Mouse (Mus musculus): ENCODE results near the gene Srsf7. TPM values are rescaled to one million over a fixed set of nuclear protein-coding genes. Genes with fewer than 3 reads are reported as not detected.
"Not testable (repeated sequence)": the region's sequence is repeated elsewhere in the genome, so short reads cannot be mapped to it uniquely, and the experiment has no call there.

Gene Srsf7
- polyA plus RNA-seq, 1 experiment from 2014 or later: 721 TPM

DNA sequence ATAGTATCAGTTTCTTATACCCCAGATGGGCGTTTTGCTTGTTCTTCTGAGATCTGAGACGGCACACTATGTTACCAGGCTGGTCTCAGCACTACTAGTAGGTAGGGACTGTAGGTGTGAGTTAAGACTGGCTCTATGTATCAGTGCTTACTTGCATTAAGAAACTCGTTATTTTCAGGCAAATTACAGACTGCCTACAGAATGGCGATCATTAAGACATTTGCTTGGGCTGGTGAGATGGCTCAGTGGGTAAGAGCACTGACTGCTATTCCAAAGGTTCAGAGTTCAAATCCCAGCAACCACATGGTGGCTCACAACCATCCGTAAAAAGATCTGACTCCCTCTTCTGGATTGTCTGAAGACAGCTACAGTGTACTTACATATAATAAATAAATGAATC, 18.0 kb upstream of the Srsf7 start:
- WGBS: 57% methylated on average over 5 of the region's 5 CpGs
- Histone ChIP-seq H3K4me2 (replicated peaks) (peak overlapping the region; percentile 76), H3K4me3 (peak overlapping the region; percentile 62), H3K27ac (peak overlapping the region; percentile 91; the same call in 1 of the 2 replicates), H3K9ac (peak overlapping the region; percentile 77)
- H3K4me1 ChIP-seq; H3K36me3 ChIP-seq; ATAC-seq (ENCODE audit: low FRiP score, low read depth); H3K9me3 ChIP-seq; H3K27me3 ChIP-seq: not testable (repeated sequence)

GRCm38 (mm10) chr17:80224326-80225116, 17.4 kb upstream of the Srsf7 start, which contains the start of gene Gemin6:
Gene Gemin6, plus strand, starts transcription at chr17:80224441.
- Histone ChIP-seq H3K27ac (peak within 1 kb of the TSS; percentile 91), H3K36me3 (peaks cover 8% of the 10 kb centered on the region; the same call in 1 of the 2 replicates), H3K4me2 (replicated peaks) (peak within 1 kb of the TSS; percentile 76), H3K4me1 (no peaks in the 10 kb centered on the region; the same call in 1 of the 2 replicates), H3K27me3 (no peaks in the 10 kb centered on the region), H3K9me3 (no peaks in the 10 kb centered on the region), H3K9ac (peak within 1 kb of the TSS; percentile 77), H3K4me3 (peak within 1 kb of the TSS; percentile 62)
- peak; percentile 98 for ATAC-seq (ENCODE audit: low FRiP score, low read depth)
- WGBS: under 1% methylated on average over 33 of the region's 33 CpGs

- peak overlapping the region; percentile 62 for H3K4me3 ChIP-seq
- peak overlapping the region; percentile 77 for H3K9ac ChIP-seq
- H3K4me1 ChIP-seq: no peaks in the 10 kb centered on the region; the same call in 1 of the 2 replicates
- H3K36me3 ChIP-seq: peaks cover 5% of the 10 kb centered on the region; the same call in 1 of the 2 replicates
- ATAC-seq (ENCODE audit: low FRiP score, low read depth): no peak
- H3K27me3 ChIP-seq: no peaks in the 10 kb centered on the region
- 14% methylated on average over 9 of the region's 9 CpGs for WGBS
- H3K4me2 ChIP-seq (replicated peaks): peak overlapping the region; percentile 76
- peak overlapping the region; percentile 91 for H3K27ac ChIP-seq
- H3K9me3 ChIP-seq: no peaks in the 10 kb centered on the region
Measured at GRCm38 (mm10) chr17:80223829-80224228, 16.7 kb upstream of the Srsf7 start.

- H3K4me2 ChIP-seq (replicated peaks): no peak overlapping the region
- H3K9ac ChIP-seq: no peak overlapping the region
- no peaks in the 10 kb centered on the region for H3K27me3 ChIP-seq
- H3K4me3 ChIP-seq: no peak overlapping the region
- no peaks in the 10 kb centered on the region for H3K9me3 ChIP-seq
- no peak for ATAC-seq (ENCODE audit: low FRiP score, low read depth)
- no peak overlapping the region for H3K27ac ChIP-seq
- no peaks in the 10 kb centered on the region for H3K36me3 ChIP-seq
- H3K4me1 ChIP-seq: no peaks in the 10 kb centered on the region; the same call in 1 of the 2 replicates
- WGBS: 75% methylated on average over 3 of the region's 3 CpGs
Measured at GRCm38 (mm10) chr17:80221890-80222628, 15.0 kb upstream of the Srsf7 start.

DNA sequence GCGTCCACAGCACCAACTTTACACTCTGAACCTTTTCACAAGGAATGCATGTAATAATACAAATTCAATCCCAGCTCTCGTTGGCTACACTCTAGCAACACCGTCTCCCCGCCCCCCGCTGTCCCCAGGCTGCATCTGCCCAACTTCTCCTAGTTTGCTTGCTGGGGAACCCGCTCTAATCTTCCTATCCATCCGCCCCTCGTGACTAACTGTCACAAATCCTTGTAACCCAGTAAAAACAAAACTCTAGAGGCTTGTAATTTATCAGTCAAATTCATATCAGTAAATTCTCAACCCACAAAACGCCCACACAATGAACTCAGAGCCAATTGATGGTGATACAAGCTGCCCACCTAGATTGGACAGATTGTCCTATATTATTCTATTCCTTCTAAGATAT, 14.1 kb upstream of the Srsf7 start:
- ATAC-seq (ENCODE audit: low FRiP score, low read depth): no peak
- WGBS: 67% methylated on average over 9 of the region's 9 CpGs

GRCm38 (mm10) chr17:80220131-80220530, 13.0 kb upstream of the Srsf7 start:
- Histone ChIP-seq H3K4me3 (no peak overlapping the region), H3K9ac (no peak overlapping the region), H3K27me3 (no peaks in the 10 kb centered on the region), H3K4me2 (replicated peaks) (no peak overlapping the region), H3K4me1 (no peaks in the 10 kb centered on the region; the same call in 1 of the 2 replicates), H3K27ac (no peak overlapping the region), H3K9me3 (no peaks in the 10 kb centered on the region), H3K36me3 (no peaks in the 10 kb centered on the region)
- ATAC-seq (ENCODE audit: low FRiP score, low read depth): no peak
- WGBS: 67% methylated on average over 2 of the region's 2 CpGs

More for the DNA sequence above, 14.1 kb upstream of the Srsf7 start:
- Histone ChIP-seq H3K4me1 (no peaks in the 10 kb centered on the region; the same call in 1 of the 2 replicates), H3K27me3 (no peaks in the 10 kb centered on the region), H3K27ac (no peak overlapping the region), H3K36me3 (no peaks in the 10 kb centered on the region), H3K4me2 (replicated peaks) (no peak overlapping the region), H3K9ac (no peak overlapping the region), H3K9me3 (no peaks in the 10 kb centered on the region), H3K4me3 (no peak overlapping the region)

DNA sequence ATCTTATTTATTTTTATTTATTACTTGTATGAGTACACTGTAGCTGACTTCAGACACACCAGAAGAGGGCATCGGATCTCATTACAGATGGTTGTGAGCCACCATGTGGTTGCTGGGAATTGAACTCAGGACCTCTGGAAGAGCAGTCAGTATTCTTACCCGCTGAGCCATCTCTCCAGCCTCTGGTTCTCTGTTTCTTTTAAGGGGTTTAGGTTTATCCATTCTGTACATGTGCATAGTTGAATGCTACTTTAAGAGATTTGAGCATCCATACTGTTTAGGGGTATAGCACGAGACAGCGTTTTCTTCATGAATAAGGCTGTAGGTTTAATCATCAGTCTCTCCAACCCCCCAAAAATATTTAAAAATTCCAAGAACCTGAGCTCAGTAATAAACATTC, 6.9 kb upstream of the Srsf7 start:
- WGBS: 89% methylated on average over 4 of the region's 4 CpGs
- not testable (repeated sequence) for H3K9ac ChIP-seq; H3K27ac ChIP-seq; H3K4me1 ChIP-seq; H3K27me3 ChIP-seq; H3K36me3 ChIP-seq; H3K4me2 ChIP-seq (replicated peaks); H3K4me3 ChIP-seq; H3K9me3 ChIP-seq; ATAC-seq (ENCODE audit: low FRiP score, low read depth)

DNA sequence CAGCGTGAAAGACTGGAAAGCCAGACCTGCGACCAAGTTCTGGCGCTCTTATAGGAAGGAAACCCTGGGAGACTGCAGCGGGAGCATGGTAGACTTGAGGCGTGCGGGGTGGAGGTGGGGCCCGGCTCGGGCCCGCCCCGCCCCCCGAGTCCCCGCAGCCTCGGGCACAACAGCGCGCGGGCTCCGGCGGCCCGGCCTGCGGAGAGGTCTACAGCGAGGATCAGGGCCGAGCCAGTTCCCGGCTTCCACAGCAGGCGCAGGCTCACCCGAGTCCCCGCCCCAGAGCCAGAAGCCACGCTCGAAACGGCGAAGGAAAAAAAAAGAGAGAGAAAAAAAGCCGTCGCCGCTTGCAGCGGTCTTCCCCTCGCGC, 821 bp downstream of the Srsf7 start:
- WGBS: under 1% methylated on average over 36 of the region's 36 CpGs
- H3K9me3 ChIP-seq: no peaks in the 10 kb centered on the region

GRCm38 (mm10) chr17:80205657-80206056, 1.4 kb downstream of the Srsf7 start:
- peak overlapping the region; percentile 92 for H3K4me2 ChIP-seq (replicated peaks)
- H3K9me3 ChIP-seq: no peaks in the 10 kb centered on the region
- peak overlapping the region; percentile 99; the same call in 1 of the 2 replicates for H3K27ac ChIP-seq
- peak overlapping the region; percentile 99 for H3K9ac ChIP-seq
- H3K4me1 ChIP-seq: peaks cover 17% of the 10 kb centered on the region; the same call in 1 of the 2 replicates
- ATAC-seq (ENCODE audit: low FRiP score, low read depth): no peak
- peak overlapping the region; percentile 94 for H3K4me3 ChIP-seq
- WGBS: 25% methylated on average over 5 of the region's 5 CpGs
- H3K27me3 ChIP-seq: no peaks in the 10 kb centered on the region
- H3K36me3 ChIP-seq: peaks cover 37% of the 10 kb centered on the region

More for the DNA sequence above, 821 bp downstream of the Srsf7 start:
- Histone ChIP-seq H3K4me3 (peak overlapping the region; percentile 94), H3K36me3 (peaks cover 33% of the 10 kb centered on the region), H3K4me1 (peaks cover 17% of the 10 kb centered on the region; the same call in 1 of the 2 replicates), H3K4me2 (replicated peaks) (peak overlapping the region; percentile 92), H3K27ac (peak overlapping the region; percentile 99), H3K27me3 (no peaks in the 10 kb centered on the region), H3K9ac (peak overlapping the region; percentile 99)
- ATAC-seq (ENCODE audit: low FRiP score, low read depth): peak; percentile 48

DNA sequence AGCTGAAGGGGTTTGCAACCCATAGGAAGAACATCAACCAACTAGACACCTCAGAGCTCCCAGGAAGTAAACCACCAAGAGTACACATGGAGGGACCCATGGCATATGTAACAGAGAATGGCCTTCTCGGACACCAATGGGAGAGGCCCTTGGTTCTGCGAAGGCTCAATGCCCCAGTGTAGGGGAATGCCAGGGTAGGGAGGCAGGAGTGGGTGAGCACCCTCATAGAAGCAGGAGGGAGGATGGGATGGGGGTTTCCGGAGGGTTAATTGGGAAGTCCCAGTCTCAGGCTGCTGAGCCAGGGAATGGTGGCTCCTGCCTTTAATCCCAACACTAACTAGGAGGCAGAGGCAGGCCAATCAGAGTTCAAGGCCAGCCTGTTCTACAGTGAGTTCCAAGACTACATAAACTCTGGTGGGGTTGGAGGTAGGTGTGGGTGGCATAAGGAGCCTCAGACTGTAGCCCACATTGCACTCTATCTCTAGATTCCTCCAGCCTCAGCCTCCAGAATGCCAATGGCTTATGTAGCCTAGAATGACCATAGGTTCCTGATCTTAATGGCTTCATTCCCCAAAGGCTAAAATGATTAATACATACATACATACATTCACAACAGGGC, 7.8 kb downstream of the Srsf7 start:
- no peak overlapping the region for H3K9ac ChIP-seq
- H3K4me1 ChIP-seq: peaks cover 6% of the 10 kb centered on the region; the same call in 1 of the 2 replicates
- no peak overlapping the region for H3K4me3 ChIP-seq
- peaks cover 84% of the 10 kb centered on the region for H3K36me3 ChIP-seq
- no peaks in the 10 kb centered on the region for H3K27me3 ChIP-seq
- no peak overlapping the region for H3K4me2 ChIP-seq (replicated peaks)
- H3K9me3 ChIP-seq: no peaks in the 10 kb centered on the region
- 86% methylated on average over 3 of the region's 3 CpGs for WGBS
- no peak for ATAC-seq (ENCODE audit: low FRiP score, low read depth)
- no peak overlapping the region for H3K27ac ChIP-seq

DNA sequence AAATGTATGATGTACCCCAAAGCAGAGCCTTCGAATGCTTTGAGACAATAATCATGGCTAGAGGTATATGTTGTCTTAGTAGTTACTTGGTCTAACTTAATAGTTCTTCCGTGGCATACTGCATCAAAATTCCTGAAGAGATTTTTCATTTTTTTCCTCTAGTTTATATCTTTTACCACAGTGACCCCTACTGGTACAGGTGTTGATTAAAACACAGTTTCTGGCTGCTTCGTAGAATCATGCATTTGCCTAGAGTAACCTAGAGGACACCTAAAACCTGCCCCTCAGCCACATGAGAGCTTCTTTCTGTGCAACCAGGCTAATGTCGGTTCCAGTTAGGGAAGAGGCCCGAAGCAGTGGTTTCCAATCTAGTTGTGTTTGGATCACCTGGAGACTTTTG, 14.0 kb downstream of the Srsf7 start:
- no peak for ATAC-seq (ENCODE audit: low FRiP score, low read depth)
- Histone ChIP-seq H3K4me1 (peaks cover 7% of the 10 kb centered on the region), H3K36me3 (peaks cover 37% of the 10 kb centered on the region), H3K27me3 (no peaks in the 10 kb centered on the region), H3K9me3 (no peaks in the 10 kb centered on the region), H3K9ac (no peak overlapping the region), H3K27ac (no peak overlapping the region), H3K4me3 (no peak overlapping the region), H3K4me2 (replicated peaks) (no peak overlapping the region)
- 76% methylated on average over 5 of the region's 5 CpGs for WGBS

GRCm38 (mm10) chr17:80183615-80184014, 23.5 kb downstream of the Srsf7 start:
- 84% methylated on average over 10 of the region's 10 CpGs for WGBS
- H3K9me3 ChIP-seq: 0 out of 2 replicates have a peak, but pooled peaks cover 3% of the 10 kb centered on the region
- no peak overlapping the region for H3K9ac ChIP-seq
- H3K4me3 ChIP-seq: no peak overlapping the region
- no peak overlapping the region for H3K4me2 ChIP-seq (replicated peaks)
- no peaks in the 10 kb centered on the region for H3K27me3 ChIP-seq
- H3K4me1 ChIP-seq: no peaks in the 10 kb centered on the region
- no peaks in the 10 kb centered on the region for H3K36me3 ChIP-seq
- H3K27ac ChIP-seq: no peak overlapping the region
- ATAC-seq (ENCODE audit: low FRiP score, low read depth): no peak
